Mouse (Mus musculus) MEL (cell line): ENCODE data around the gene Gpr180. TPM values are rescaled to one million over a fixed set of nuclear protein-coding genes. Genes with fewer than 3 reads are reported as not detected.

Experiments
- DNase-seq: peaks from one replicate; pipeline ENCODE4 v3.0.0; 2011; ENCODE audit warnings: low read depth, low spot score
- H3K27ac ChIP-seq: 2 replicates; pipeline ENCODE4 v1.5.1; 2012; ENCODE audit warnings: low read depth, mild to moderate bottlenecking, control low read depth, low read length, moderate library complexity; ENCODE audit not compliant: control insufficient read depth
- H3K27me3 ChIP-seq, 2 experiments: fragments of 150-350 bp in 1 of 2; sonication (generic) in 1 of 2; 2 replicates each; pipeline ENCODE4 v1.6.1; 2012; ENCODE audit warnings: low read length in 2 of 2, mild to moderate bottlenecking in 2 of 2, improper control_type of control experiment in 1 of 2, moderate library complexity in 1 of 2; ENCODE audit not compliant: insufficient read depth in 2 of 2, control insufficient read depth in 1 of 2
- H3K36me3 ChIP-seq, 2 experiments: 2 replicates each; pipeline ENCODE4 v1.6.1; 2012 to 2014; ENCODE audit warnings: low read length in 2 of 2, improper control_type of control experiment in 1 of 2, inconsistent platforms in 1 of 2, mild to moderate bottlenecking in 1 of 2; ENCODE audit not compliant: insufficient read depth in 2 of 2, control insufficient read depth in 1 of 2
- H3K4me1 ChIP-seq, 2 experiments: fragments of 150-350 bp in 1 of 2; sonication (generic) in 1 of 2; 2 replicates each; pipeline ENCODE4 v1.6.1; 2012; ENCODE audit warnings: low read length in 2 of 2, improper control_type of control experiment in 1 of 2, mild to moderate bottlenecking in 1 of 2; ENCODE audit not compliant: insufficient read depth in 2 of 2, control insufficient read depth in 1 of 2
- H3K4me3 ChIP-seq, 2 experiments: fragments of 150-350 bp in 1 of 2; sonication (generic) in 1 of 2; 2 replicates each; pipeline ENCODE4 v1.5.1; 2012; ENCODE audit warnings: low read depth in 2 of 2, low read length in 2 of 2, mild to moderate bottlenecking in 2 of 2, moderate library complexity in 2 of 2, control low read depth in 1 of 2, improper control_type of control experiment in 1 of 2; ENCODE audit not compliant: control insufficient read depth in 1 of 2, insufficient read depth in 1 of 2
- H3K79me2 ChIP-seq: 2 replicates; pipeline ENCODE4 v1.6.1; 2012; ENCODE audit warnings: mild to moderate bottlenecking, low read length, moderate library complexity; ENCODE audit not compliant: control insufficient read depth, poor library complexity, insufficient read depth
- H3K9ac ChIP-seq: 2 replicates; pipeline ENCODE4 v1.6.1; 2012; ENCODE audit warnings: low read depth, mild to moderate bottlenecking, control low read depth, low read length, moderate library complexity; ENCODE audit not compliant: control insufficient read depth, poor library complexity, severe bottlenecking
- H3K9me3 ChIP-seq: fragments of 150-350 bp; sonication (generic); replicated peaks from 2 replicates; pipeline ENCODE4 v1.6.1; 2012; ENCODE audit warnings: mild to moderate bottlenecking, low read length, improper control_type of control experiment, moderate library complexity; ENCODE audit not compliant: insufficient read depth
- BHLHE40 ChIP-seq: IDR thresholded peaks from 2 replicates; pipeline ENCODE4 v1.6.1; 2012; ENCODE audit warnings: low read depth, mild to moderate bottlenecking, inconsistent platforms, low read length, improper control_type of control experiment, borderline replicate concordance
- CHD2 ChIP-seq: IDR thresholded peaks from 2 replicates; pipeline ENCODE4 v1.6.1; 2011; ENCODE audit warnings: low read length, improper control_type of control experiment
- CTCF ChIP-seq, 3 experiments: IDR thresholded peaks in 2 of 3; conservative IDR thresholded peaks in 1 of 3; 2 replicates each; pipeline ENCODE4 v1.5.1; 2011 to 2012; ENCODE audit warnings: low read length in 3 of 3, low read depth in 2 of 3, mild to moderate bottlenecking in 2 of 3, improper control_type of control experiment in 1 of 3, inconsistent platforms in 1 of 3, mixed read lengths in 1 of 3, moderate library complexity in 1 of 3; ENCODE audit not compliant: control insufficient read depth in 1 of 3, insufficient read depth in 1 of 3, poor library complexity in 1 of 3, severe bottlenecking in 1 of 3
- E2F4 ChIP-seq: IDR thresholded peaks from 2 replicates; pipeline ENCODE4 v1.6.1; 2011; ENCODE audit warnings: low read depth, low read length, improper control_type of control experiment, borderline replicate concordance
- EP300 ChIP-seq, 2 experiments: IDR thresholded peaks; 2 replicates each; pipeline ENCODE4 v1.6.1; 2011; ENCODE audit warnings: improper control_type of control experiment in 2 of 2, low read length in 2 of 2, low read depth in 1 of 2, mild to moderate bottlenecking in 1 of 2
- ETS1 ChIP-seq: IDR thresholded peaks from 2 replicates; pipeline ENCODE4 v1.6.1; 2012; ENCODE audit warnings: low read depth, mild to moderate bottlenecking, inconsistent platforms, low read length, improper control_type of control experiment, moderate library complexity
- GATA1 ChIP-seq: IDR thresholded peaks from 2 replicates; pipeline ENCODE4 v1.6.1; 2011; ENCODE audit warnings: low read depth, low read length, improper control_type of control experiment
- HCFC1 ChIP-seq: IDR thresholded peaks from 2 replicates; pipeline ENCODE4 v1.6.1; 2012; ENCODE audit warnings: low read depth, mild to moderate bottlenecking, inconsistent platforms, low read length, improper control_type of control experiment, moderate library complexity
- JUND ChIP-seq: IDR thresholded peaks from 2 replicates; pipeline ENCODE4 v1.6.1; 2011; ENCODE audit warnings: low read depth, mild to moderate bottlenecking, improper control_type of control experiment, low read length
- KAT2A ChIP-seq: conservative IDR thresholded peaks from 2 replicates; pipeline ENCODE4 v1.6.1; 2012; ENCODE audit warnings: low read depth, low read length, improper control_type of control experiment, inconsistent platforms
- MAZ ChIP-seq: IDR thresholded peaks from 2 replicates; pipeline ENCODE4 v1.6.1; 2012; ENCODE audit warnings: low read depth, mild to moderate bottlenecking, inconsistent platforms, low read length, improper control_type of control experiment
- MEF2A ChIP-seq: IDR thresholded peaks from 2 replicates; pipeline ENCODE4 v1.6.1; 2014; ENCODE audit warnings: low read depth, mild to moderate bottlenecking, inconsistent platforms, low read length, improper control_type of control experiment; ENCODE audit not compliant: poor library complexity, insufficient replicate concordance, severe bottlenecking; ENCODE audit errors: extremely low read depth
- MYB ChIP-seq: IDR thresholded peaks from 2 replicates; pipeline ENCODE4 v1.6.1; 2011; ENCODE audit warnings: mild to moderate bottlenecking, low read depth, low read length, improper control_type of control experiment
- MYC ChIP-seq: IDR thresholded peaks from 2 replicates; pipeline ENCODE4 v1.6.1; 2011; ENCODE audit warnings: low read depth, mild to moderate bottlenecking, low read length, improper control_type of control experiment, moderate library complexity
- NELFE ChIP-seq: IDR thresholded peaks from 2 replicates; pipeline ENCODE4 v1.6.1; 2011; ENCODE audit warnings: low read depth, low read length, improper control_type of control experiment
- NRF1 ChIP-seq: IDR thresholded peaks from 2 replicates; pipeline ENCODE4 v1.6.1; 2014; ENCODE audit warnings: low read depth, mild to moderate bottlenecking, inconsistent platforms, low read length, improper control_type of control experiment, moderate library complexity; ENCODE audit not compliant: poor library complexity, insufficient read depth, severe bottlenecking
- POLR2A ChIP-seq, 2 experiments: IDR thresholded peaks; 2 replicates each; pipeline ENCODE4 v1.6.1; 2011 to 2012; ENCODE audit warnings: low read length in 2 of 2, mild to moderate bottlenecking in 2 of 2, control low read depth in 1 of 2, improper control_type of control experiment in 1 of 2, low read depth in 1 of 2, moderate library complexity in 1 of 2; ENCODE audit not compliant: control insufficient read depth in 1 of 2, insufficient read depth in 1 of 2, poor library complexity in 1 of 2
- POLR2AphosphoS5 ChIP-seq: IDR thresholded peaks from 2 replicates; pipeline ENCODE4 v1.6.1; 2012; ENCODE audit warnings: low read depth, borderline replicate concordance, mild to moderate bottlenecking, inconsistent platforms, low read length, moderate library complexity, mixed read lengths
- RAD21 ChIP-seq: IDR thresholded peaks from 2 replicates; pipeline ENCODE4 v1.6.1; 2011; ENCODE audit warnings: mild to moderate bottlenecking, low read depth, low read length, improper control_type of control experiment
- RCOR1 ChIP-seq: IDR thresholded peaks from 2 replicates; pipeline ENCODE4 v1.6.1; 2012; ENCODE audit warnings: low read depth, mild to moderate bottlenecking, inconsistent platforms, low read length, improper control_type of control experiment
- SMC3 ChIP-seq: IDR thresholded peaks from 2 replicates; pipeline ENCODE4 v1.6.1; 2011; ENCODE audit warnings: low read depth, low read length, improper control_type of control experiment
- TAL1 ChIP-seq: IDR thresholded peaks from 2 replicates; pipeline ENCODE4 v1.6.1; 2012; ENCODE audit warnings: mild to moderate bottlenecking, inconsistent platforms, low read length, moderate library complexity, mixed read lengths
- TBP ChIP-seq: IDR thresholded peaks from 2 replicates; pipeline ENCODE4 v1.8.0; 2011; ENCODE audit warnings: low read depth, low read length, improper control_type of control experiment
- UBTF ChIP-seq: IDR thresholded peaks from 2 replicates; pipeline ENCODE4 v1.6.1; 2012; ENCODE audit warnings: low read depth, mild to moderate bottlenecking, inconsistent platforms, low read length, improper control_type of control experiment, moderate library complexity, borderline replicate concordance; ENCODE audit not compliant: insufficient read depth
- USF1 ChIP-seq: IDR thresholded peaks from 2 replicates; pipeline ENCODE4 v1.6.1; 2014; ENCODE audit warnings: low read depth, mild to moderate bottlenecking, inconsistent platforms, low read length, improper control_type of control experiment, moderate library complexity
- USF2 ChIP-seq, 2 experiments: IDR thresholded peaks; 2 replicates each; pipeline ENCODE4 v1.6.1; 2011 to 2012; ENCODE audit warnings: improper control_type of control experiment in 2 of 2, low read length in 2 of 2, borderline replicate concordance in 1 of 2, inconsistent platforms in 1 of 2, low read depth in 1 of 2, mild to moderate bottlenecking in 1 of 2; ENCODE audit not compliant: insufficient read depth in 1 of 2
- ZKSCAN1 ChIP-seq: IDR thresholded peaks from 2 replicates; pipeline ENCODE4 v1.6.1; 2012; ENCODE audit warnings: low read depth, mild to moderate bottlenecking, inconsistent platforms, low read length, improper control_type of control experiment, moderate library complexity
- ZNF384 ChIP-seq: IDR thresholded peaks from 2 replicates; pipeline ENCODE4 v1.6.1; 2012; ENCODE audit warnings: low read depth, mild to moderate bottlenecking, inconsistent platforms, low read length, improper control_type of control experiment
- polyA plus RNA-seq, 2 experiments: library from polyadenylated mRNA; stranded (reverse) in 1 of 2; unstranded in 1 of 2; fragments of >175 nt in 1 of 2; fragments of >200 nt in 1 of 2; gene quantifications; 2 replicates each; pipeline versions ENCODE4 v1.2.1 to v1.2.4; 2012; ENCODE audit warnings: low replicate concordance in 2 of 2, low read depth in 1 of 2; ENCODE audit not compliant: insufficient read length in 2 of 2, insufficient read depth in 1 of 2, missing spikeins in 1 of 2
- total RNA-seq: library from RNA; depleted of rRNA; stranded (reverse); fragments of 300-350 nt; gene quantifications from 2 replicates; pipeline ENCODE4 v1.2.3, GENCODE M21; 2012

The Gpr180 gene
- total and polyA plus RNA-seq, 3 experiments, result 12.6 to 14.8 TPM; not detected in 1

- TF ChIP-seq USF2 (IDR thresholded peaks at IDR 0.05; ENCODE audit: borderline replicate concordance in 1 of 2, insufficient read depth in 1 of 2, low read depth in 1 of 2, low read length in 2 of 2) (no peak), TAL1 (no peak)
Measured at GRCm38 (mm10) chr14:118207347-118207746, 70.4 kb downstream of the Gpr180 start (continued).

DNA sequence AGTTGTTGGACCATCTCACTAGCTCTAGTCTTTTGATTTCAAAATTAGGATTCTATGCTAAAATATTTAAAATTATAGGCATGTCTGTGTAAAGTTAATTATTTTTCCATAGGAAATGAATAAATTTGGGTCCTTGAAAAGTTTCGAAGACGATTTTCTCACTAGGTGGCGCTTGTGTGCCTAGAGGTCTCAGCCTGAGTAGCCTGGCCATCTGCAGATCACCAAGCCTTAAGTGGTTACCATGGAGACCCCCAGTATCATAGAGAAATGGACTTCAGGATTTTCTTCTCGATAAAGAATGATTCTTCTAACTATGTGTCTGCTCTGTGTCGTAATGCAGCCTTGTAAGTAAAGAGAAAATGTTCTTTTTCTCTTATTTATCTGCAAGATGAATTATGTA lies 72.7 kb downstream of the Gpr180 start:
- H3K27me3 ChIP-seq, result no peaks in the 10 kb centered on the region; a peak in 1 of 4 replicates
- no peaks in the 10 kb centered on the region for H3K79me2 ChIP-seq
- H3K36me3 ChIP-seq, result no peaks in the 10 kb centered on the region
- no peaks in the 10 kb centered on the region for H3K9me3 ChIP-seq
- no peaks in the 10 kb centered on the region for H3K4me1 ChIP-seq
- no peak overlapping the region for H3K9ac ChIP-seq
- no peak overlapping the region for H3K27ac ChIP-seq
- peak; percentile 21 for DNase-seq
- H3K4me3 ChIP-seq, result no peak overlapping the region
- TF ChIP-seq MEF2A, result no peak
- TF ChIP-seq CTCF (IDR thresholded peaks at IDR 0.05 in 2 of 3, conservative IDR thresholded peaks at IDR 0.05 in 1 of 3; ENCODE audit: control insufficient read depth in 1 of 3, insufficient read depth in 1 of 3, low read depth in 2 of 3, low read length in 3 of 3, poor library complexity in 1 of 3, severe bottlenecking in 1 of 3), result peak; percentile 20 to 50 (median 46)
- no peak for TF ChIP-seq ZKSCAN1
- TF ChIP-seq MYB, result no peak
- no peak for TF ChIP-seq JUND
- TF ChIP-seq MAZ, result no peak
- TF ChIP-seq BHLHE40, result no peak
- TF ChIP-seq RAD21, result peak; percentile 54
- TF ChIP-seq USF1, result no peak
- TF ChIP-seq EP300 (IDR thresholded peaks at IDR 0.05; ENCODE audit: low read depth in 1 of 2, low read length in 2 of 2), result no peak
- no peak for TF ChIP-seq NRF1
- no peak for TF ChIP-seq POLR2AphosphoS5
- no peak for TF ChIP-seq RCOR1
- no peak for TF ChIP-seq NELFE
- no peak for TF ChIP-seq E2F4
- peak; percentile 53 for TF ChIP-seq SMC3
- TF ChIP-seq GATA1, result no peak
- TF ChIP-seq KAT2A, result no peak
- TF ChIP-seq CHD2, result no peak
- no peak for TF ChIP-seq ZNF384
- no peak for TF ChIP-seq MYC
- no peak for TF ChIP-seq POLR2A (IDR thresholded peaks at IDR 0.05; ENCODE audit: control insufficient read depth in 1 of 2, insufficient read depth in 1 of 2, low read depth in 1 of 2, low read length in 2 of 2, poor library complexity in 1 of 2)
- no peak for TF ChIP-seq TAL1
- no peak for TF ChIP-seq ETS1
- TF ChIP-seq TBP, result no peak
- TF ChIP-seq UBTF, result no peak
- no peak for TF ChIP-seq HCFC1
